Mouse (Mus musculus) forebrain, embryonic 15.5 days (tissue): ENCODE measurements around the gene Atp6v1b1. TPM values are rescaled to one million over a fixed set of nuclear protein-coding genes. Genes with fewer than 3 reads are reported as not detected.
A peak's percentile ranks its signal among the peaks of the same experiment; 100 is the strongest.

Experiments
- ATAC-seq: fragments of 200-750 bp; cut with Nextera tagmentation; replicated peaks from 2 replicates; pipeline ENCODE4 v1.8.0; 2017; ENCODE audit warnings: mild to moderate bottlenecking, moderate TSS enrichment, moderate library complexity
- H3K27ac ChIP-seq: fragments of 300-500 bp; sonication (generic); replicated peaks from 2 replicates; pipeline ENCODE4 v1.5.1; 2015; ENCODE audit warnings: mild to moderate bottlenecking, inconsistent platforms
- H3K27me3 ChIP-seq: fragments of 300-500 bp; sonication (generic); 2 replicates; pipeline ENCODE4 v1.6.1; 2015; ENCODE audit warnings: inconsistent platforms
- H3K36me3 ChIP-seq: fragments of 300-500 bp; sonication (generic); 2 replicates; pipeline ENCODE4 v1.6.1; 2015; ENCODE audit warnings: mild to moderate bottlenecking, inconsistent platforms
- H3K4me1 ChIP-seq: fragments of 300-500 bp; sonication (generic); 2 replicates; pipeline ENCODE4 v1.6.1; 2015; ENCODE audit warnings: inconsistent platforms
- H3K4me2 ChIP-seq: fragments of 300-500 bp; sonication (generic); replicated peaks from 2 replicates; pipeline ENCODE4 v1.6.1; 2015; ENCODE audit warnings: mild to moderate bottlenecking, inconsistent platforms
- H3K4me3 ChIP-seq: fragments of 300-500 bp; sonication (generic); 2 replicates; pipeline ENCODE4 v1.5.1; 2015; ENCODE audit warnings: mild to moderate bottlenecking, inconsistent platforms
- H3K9ac ChIP-seq: fragments of 300-500 bp; sonication (generic); replicated peaks from 2 replicates; pipeline ENCODE4 v1.6.1; 2015; ENCODE audit warnings: mild to moderate bottlenecking, inconsistent platforms
- H3K9me3 ChIP-seq: fragments of 300-500 bp; sonication (generic); 2 replicates; pipeline ENCODE4 v1.6.1; 2016; ENCODE audit warnings: inconsistent platforms
- WGBS: fragments of 180-500 bp; shearing (Covaris S2); methylation state at CpG from one replicate; pipeline ENCODE4 v1.1.7; 2015; ENCODE audit warnings: mixed read lengths; 5-methylcytosine and 5-hydroxymethylcytosine counted together
- polyA plus RNA-seq: library from polyadenylated mRNA; unstranded; fragments of >200 nt; fragmentation: Nextera tagmentation; extraction: Ambion mirVana; gene quantifications from 2 replicates; pipeline ENCODE4 v1.2.1, GENCODE M21; 2015

Atp6v1b1 gene
- polyA plus RNA-seq, 1 experiment from 2014 or later: 0.53 TPM

DNA sequence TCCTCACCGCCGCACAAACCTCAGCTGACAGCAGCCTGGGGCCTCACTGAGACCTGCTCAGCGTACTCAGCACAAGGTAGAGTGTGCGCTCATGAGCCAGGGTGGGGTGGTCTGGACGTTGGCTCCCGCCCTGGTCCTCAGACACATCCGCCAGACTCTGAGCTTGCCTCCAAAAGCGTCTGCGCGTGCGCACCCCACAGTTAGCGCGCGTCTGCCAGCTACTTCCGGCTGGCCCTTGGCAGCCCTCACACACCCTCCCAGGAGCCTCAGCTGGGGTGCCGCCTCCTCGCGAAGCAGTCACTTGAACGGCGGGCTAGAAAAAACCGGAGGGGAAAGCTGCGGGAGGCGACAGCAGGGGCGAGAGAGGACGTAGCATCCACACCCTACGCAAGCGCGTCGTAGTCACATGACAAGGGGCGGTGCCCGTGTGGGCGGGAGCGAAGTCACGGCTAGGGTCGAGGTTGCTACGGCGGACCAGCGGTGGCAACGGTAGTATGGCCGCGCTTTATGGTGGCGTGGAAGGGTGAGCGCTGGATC, 52.0 kb downstream of the Atp6v1b1 start, which contains the start of gene Nagk:
Gene Nagk, plus strand, starts transcription at position 223 of the 537 bp plus-strand sequence.
- Histone ChIP-seq H3K4me2 (peak within 1 kb of the TSS; percentile 87), H3K36me3 (peaks cover 10% of the 10 kb centered on the region; the same call in 1 of the 2 replicates), H3K4me1 (peaks cover 13% of the 10 kb centered on the region), H3K9ac (peak within 1 kb of the TSS; percentile 87), H3K27ac (peak within 1 kb of the TSS; percentile 98), H3K4me3 (peak within 1 kb of the TSS; percentile 91), H3K9me3 (no peaks in the 10 kb centered on the region), H3K27me3 (no peaks in the 10 kb centered on the region)
- peak; percentile 94 for ATAC-seq
- WGBS: under 1% methylated on average over 42 of the region's 43 CpGs

DNA sequence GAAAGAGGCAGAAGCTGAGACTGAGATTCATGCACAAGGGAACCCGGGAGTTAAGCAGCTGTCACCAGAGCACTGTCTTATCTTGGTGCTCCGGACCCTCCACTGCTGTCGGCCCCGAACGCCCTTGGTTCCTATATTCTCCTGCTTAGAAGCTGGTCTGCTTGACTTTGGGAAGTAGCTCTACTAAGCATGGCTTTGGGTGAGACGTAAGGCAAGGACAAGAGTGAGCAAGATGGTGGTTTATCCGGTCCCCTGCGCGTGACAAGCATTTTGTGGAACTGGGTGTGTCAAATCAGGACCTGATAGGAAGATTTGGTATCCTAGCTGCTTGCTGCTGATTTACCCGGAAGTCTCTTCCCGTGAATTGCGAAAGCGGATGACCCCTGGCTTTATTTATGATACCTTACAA, 52.7 kb downstream of the Atp6v1b1 start:
- 9% methylated on average over 13 of the region's 13 CpGs for WGBS
- peak; percentile 43 for ATAC-seq

GRCm38 (mm10) chr6:83796686-83797085, 53.9 kb downstream of the Atp6v1b1 start:
- H3K9me3 ChIP-seq: no peaks in the 10 kb centered on the region
- ATAC-seq: no peak
- WGBS: 56% methylated on average over 3 of the region's 3 CpGs
- peaks cover 13% of the 10 kb centered on the region for H3K4me1 ChIP-seq
- no peak overlapping the region for H3K9ac ChIP-seq
- H3K27ac ChIP-seq: no peak overlapping the region
- H3K4me3 ChIP-seq: no peak overlapping the region
- H3K36me3 ChIP-seq: peaks cover 24% of the 10 kb centered on the region
- no peaks in the 10 kb centered on the region for H3K27me3 ChIP-seq
- no peak overlapping the region for H3K4me2 ChIP-seq

More for the DNA sequence above, 52.7 kb downstream of the Atp6v1b1 start:
- Histone ChIP-seq H3K4me2 (peak overlapping the region; percentile 87), H3K9me3 (no peaks in the 10 kb centered on the region), H3K36me3 (peaks cover 13% of the 10 kb centered on the region), H3K9ac (peak overlapping the region; percentile 87), H3K27ac (peak overlapping the region; percentile 98), H3K27me3 (no peaks in the 10 kb centered on the region), H3K4me3 (peak overlapping the region; percentile 91), H3K4me1 (peaks cover 13% of the 10 kb centered on the region)

DNA sequence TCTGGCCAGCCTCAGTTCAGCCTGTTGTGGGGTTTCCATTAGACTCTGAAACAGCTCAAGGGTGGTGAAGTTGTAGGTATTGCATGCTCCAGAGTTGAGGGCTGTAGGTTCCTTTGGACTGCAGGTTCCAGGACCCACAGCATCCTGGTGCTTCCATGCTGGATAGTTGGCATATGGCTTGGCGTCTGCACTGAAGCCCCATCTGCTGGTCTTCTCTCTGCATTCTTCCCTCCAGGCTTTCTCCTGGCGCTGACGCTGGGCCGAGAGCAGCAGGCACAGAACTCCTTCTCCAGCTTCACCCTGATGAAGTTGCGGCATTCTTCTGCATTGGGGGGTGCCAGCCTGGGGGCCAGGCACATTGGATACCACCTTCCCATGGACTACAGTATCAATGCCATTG, 59.2 kb downstream of the Atp6v1b1 start:
- Histone ChIP-seq H3K4me1 (peaks cover 4% of the 10 kb centered on the region; the same call in 1 of the 2 replicates), H3K4me2 (no peak overlapping the region), H3K9me3 (no peaks in the 10 kb centered on the region), H3K9ac (no peak overlapping the region), H3K27ac (no peak overlapping the region), H3K27me3 (no peaks in the 10 kb centered on the region), H3K4me3 (no peak overlapping the region), H3K36me3 (peaks cover 56% of the 10 kb centered on the region)
- 78% methylated on average over 5 of the region's 5 CpGs for WGBS
- no peak for ATAC-seq

DNA sequence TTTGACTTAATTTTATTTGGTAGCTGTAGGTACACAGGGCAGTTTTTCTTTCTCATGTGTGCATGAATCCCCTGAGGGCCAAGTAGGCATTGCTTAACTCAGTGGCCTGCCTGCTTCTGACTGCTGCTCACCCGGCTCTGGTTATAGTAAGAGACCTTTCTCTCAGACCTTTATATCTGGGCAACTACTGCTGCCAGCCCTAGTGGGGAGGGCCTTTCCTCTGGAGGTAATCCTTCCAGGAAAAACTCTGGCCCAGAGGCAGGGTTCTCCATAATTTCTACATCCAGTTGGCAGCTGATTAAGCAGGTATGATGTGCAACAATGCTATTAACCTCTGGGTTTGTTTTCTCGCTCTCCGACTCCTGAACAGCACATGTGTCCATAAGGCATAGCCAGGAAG, 60.1 kb downstream of the Atp6v1b1 start:
- no peak for ATAC-seq
- H3K9me3 ChIP-seq: no peaks in the 10 kb centered on the region
- no peak overlapping the region for H3K4me3 ChIP-seq
- peaks cover 61% of the 10 kb centered on the region for H3K36me3 ChIP-seq
- 91% methylated on average over 3 of the region's 3 CpGs for WGBS
- H3K27me3 ChIP-seq: no peaks in the 10 kb centered on the region
- H3K9ac ChIP-seq: no peak overlapping the region
- H3K27ac ChIP-seq: no peak overlapping the region
- no peaks in the 10 kb centered on the region for H3K4me1 ChIP-seq
- H3K4me2 ChIP-seq: no peak overlapping the region

Other genes starting within 250 kb of the Atp6v1b1 start
- 71.2 and 72.2 TPM in 2 replicates for gene Dguok, start 236.0 kb upstream of the Atp6v1b1 start, polyA plus RNA-seq
- gene Actg2, start 206.7 kb upstream of the Atp6v1b1 start, polyA plus RNA-seq: 1.1 TPM in 2 replicates
- gene Stambp, start 170.3 kb upstream of the Atp6v1b1 start, polyA plus RNA-seq: 49.6 and 52.4 TPM in 2 replicates
- gene Clec4f, start 86.8 kb upstream of the Atp6v1b1 start, polyA plus RNA-seq: not detected in 2 replicates
- gene Cd207, start 65.1 kb upstream of the Atp6v1b1 start, polyA plus RNA-seq: not detected in 2 replicates
- 0.14 and 0.15 TPM in 2 replicates for gene Vax2, start 31.7 kb upstream of the Atp6v1b1 start, polyA plus RNA-seq
- 0.19 and 0.24 TPM in 2 replicates for gene Ankrd53, start 19.7 kb downstream of the Atp6v1b1 start, polyA plus RNA-seq
- 76.7 and 79.8 TPM in 2 replicates for gene Tex261, start 32.8 kb downstream of the Atp6v1b1 start, polyA plus RNA-seq
- 107 and 113 TPM in 2 replicates for gene Nagk, start 52.0 kb downstream of the Atp6v1b1 start, polyA plus RNA-seq
- 36.5 and 43.0 TPM in 2 replicates for gene Paip2b, start 88.8 kb downstream of the Atp6v1b1 start, polyA plus RNA-seq
- gene Zfp638, start 124.1 kb downstream of the Atp6v1b1 start, polyA plus RNA-seq: 88.5 and 90.8 TPM in 2 replicates